Mouse (Mus musculus): ENCODE data around the gene Emp1. TPM values are rescaled to one million over a fixed set of nuclear protein-coding genes. Genes with fewer than 3 reads are reported as not detected.

The Emp1 gene
- total and polyA plus RNA-seq, 2 experiments from 2014 or later = 8.6 to 53.2 TPM

- DNase-seq (ENCODE audit: low spot score) (no peak), ATAC-seq (no peak)
- Histone ChIP-seq H3K4me3 (ENCODE audit: low read length) (no peak overlapping the region), H3K9ac (replicated peaks; ENCODE audit: low read length) (no peak overlapping the region), H3K36me3 (ENCODE audit: insufficient read depth, low read length) (no peaks in the 10 kb centered on the region), H3K27ac (no peak overlapping the region), H3K4me2 (ENCODE audit: low read depth, low read length) (no peak overlapping the region), H3K4me1 (ENCODE audit: insufficient read depth, low read length) (no peaks in the 10 kb centered on the region), H3K27me3 (ENCODE audit: insufficient read depth, low read length) (no peaks in the 10 kb centered on the region), H3K9me3 (ENCODE audit: low read length) (no peaks in the 10 kb centered on the region; the same call in 1 of the 2 replicates)
- WGBS = 74% methylated on average over 8 of the region's 8 CpGs
- TF ChIP-seq CTCF (IDR thresholded peaks at IDR 0.05; ENCODE audit: low read depth) = no peak
These were observed 23.6 kb downstream of the Emp1 start for GRCm38 (mm10) chr6:135385738-135386459.

- 92% methylated on average over 1 of the region's 1 CpGs for WGBS
- Histone ChIP-seq H3K9ac (replicated peaks; ENCODE audit: low read length) (no peak overlapping the region), H3K27ac (no peak overlapping the region), H3K27me3 (ENCODE audit: insufficient read depth, low read length) (no peaks in the 10 kb centered on the region), H3K4me1 (ENCODE audit: insufficient read depth, low read length) (no peaks in the 10 kb centered on the region), H3K4me3 (ENCODE audit: low read length) (no peak overlapping the region), H3K36me3 (ENCODE audit: insufficient read depth, low read length) (no peaks in the 10 kb centered on the region), H3K4me2 (ENCODE audit: low read depth, low read length) (no peak overlapping the region), H3K9me3 (ENCODE audit: low read length) (no peaks in the 10 kb centered on the region; the same call in 1 of the 2 replicates)
- DNase-seq (ENCODE audit: low spot score) (no peak), ATAC-seq (no peak)
- TF ChIP-seq CTCF (IDR thresholded peaks at IDR 0.05; ENCODE audit: low read depth) = no peak
These were observed 25.3 kb downstream of the Emp1 start for GRCm38 (mm10) chr6:135387653-135388052.

- no peaks in the 10 kb centered on the region for H3K27me3 ChIP-seq (ENCODE audit: insufficient read depth, low read length)
- no peak for ATAC-seq
- TF ChIP-seq CTCF (IDR thresholded peaks at IDR 0.05; ENCODE audit: low read depth) = no peak
- 72% methylated on average over 8 of the region's 8 CpGs for WGBS
- H3K36me3 ChIP-seq (ENCODE audit: insufficient read depth, low read length) = no peaks in the 10 kb centered on the region
- no peak overlapping the region for H3K27ac ChIP-seq
- H3K4me3 ChIP-seq (ENCODE audit: low read length) = no peak overlapping the region
- no peaks in the 10 kb centered on the region for H3K9me3 ChIP-seq (ENCODE audit: low read length)
- H3K4me1 ChIP-seq (ENCODE audit: insufficient read depth, low read length) = no peaks in the 10 kb centered on the region
- H3K9ac ChIP-seq (replicated peaks; ENCODE audit: low read length) = no peak overlapping the region
- DNase-seq (ENCODE audit: low spot score) = no peak
- no peak overlapping the region for H3K4me2 ChIP-seq (ENCODE audit: low read depth, low read length)
These were observed 26.4 kb downstream of the Emp1 start for GRCm38 (mm10) chr6:135388711-135389110.

- Histone ChIP-seq H3K4me1 (ENCODE audit: insufficient read depth, low read length) (no peaks in the 10 kb centered on the region), H3K27me3 (ENCODE audit: insufficient read depth, low read length) (no peaks in the 10 kb centered on the region)
- 74% methylated on average over 3 of the region's 3 CpGs for WGBS
These were observed 28.1 kb downstream of the Emp1 start for GRCm38 (mm10) chr6:135390398-135390797.

GRCm38 (mm10) chr6:135395375-135395774 lies 33.0 kb downstream of the Emp1 start:
- WGBS = 78% methylated on average over 8 of the region's 8 CpGs
- no peak overlapping the region for H3K9ac ChIP-seq (replicated peaks; ENCODE audit: low read length)

More at GRCm38 (mm10) chr6:135390398-135390797, 28.1 kb downstream of the Emp1 start:
- H3K36me3 ChIP-seq (ENCODE audit: insufficient read depth, low read length) = no peaks in the 10 kb centered on the region
- DNase-seq (ENCODE audit: low spot score) (no peak), ATAC-seq (no peak)
- H3K4me2 ChIP-seq (ENCODE audit: low read depth, low read length) = no peak overlapping the region
- H3K9me3 ChIP-seq (ENCODE audit: low read length) = no peaks in the 10 kb centered on the region
- TF ChIP-seq CTCF (IDR thresholded peaks at IDR 0.05; ENCODE audit: low read depth) = no peak
- no peak overlapping the region for H3K27ac ChIP-seq
- no peak overlapping the region for H3K9ac ChIP-seq (replicated peaks; ENCODE audit: low read length)
- no peak overlapping the region for H3K4me3 ChIP-seq (ENCODE audit: low read length)

GRCm38 (mm10) chr6:135397089-135397488 lies 34.7 kb downstream of the Emp1 start:
- ATAC-seq (no peak), DNase-seq (ENCODE audit: low spot score) (no peak)
- H3K27ac ChIP-seq = no peak overlapping the region
- no peak overlapping the region for H3K4me3 ChIP-seq (ENCODE audit: low read length)
- H3K9me3 ChIP-seq (ENCODE audit: low read length) = no peaks in the 10 kb centered on the region
- H3K36me3 ChIP-seq (ENCODE audit: insufficient read depth, low read length) = no peaks in the 10 kb centered on the region
- H3K4me2 ChIP-seq (ENCODE audit: low read depth, low read length) = no peak overlapping the region
- H3K4me1 ChIP-seq (ENCODE audit: insufficient read depth, low read length) = no peaks in the 10 kb centered on the region
- no peak overlapping the region for H3K9ac ChIP-seq (replicated peaks; ENCODE audit: low read length)
- 0 out of 2 replicates have a peak, but pooled peaks have one; percentile 1 for TF ChIP-seq CTCF (IDR thresholded peaks at IDR 0.05; ENCODE audit: low read depth)
- WGBS = 85% methylated on average over 4 of the region's 4 CpGs
- no peaks in the 10 kb centered on the region for H3K27me3 ChIP-seq (ENCODE audit: insufficient read depth, low read length)

More at GRCm38 (mm10) chr6:135395375-135395774, 33.0 kb downstream of the Emp1 start:
- no peak overlapping the region for H3K4me3 ChIP-seq (ENCODE audit: low read length)
- DNase-seq (ENCODE audit: low spot score) (no peak), ATAC-seq (no peak)
- H3K4me1 ChIP-seq (ENCODE audit: insufficient read depth, low read length) = no peaks in the 10 kb centered on the region
- H3K9me3 ChIP-seq (ENCODE audit: low read length) = no peaks in the 10 kb centered on the region
- no peaks in the 10 kb centered on the region for H3K27me3 ChIP-seq (ENCODE audit: insufficient read depth, low read length)
- no peak overlapping the region for H3K27ac ChIP-seq
- no peak for TF ChIP-seq CTCF (IDR thresholded peaks at IDR 0.05; ENCODE audit: low read depth)
- H3K36me3 ChIP-seq (ENCODE audit: insufficient read depth, low read length) = no peaks in the 10 kb centered on the region
- no peak overlapping the region for H3K4me2 ChIP-seq (ENCODE audit: low read depth, low read length)

- no peak overlapping the region for H3K4me2 ChIP-seq (ENCODE audit: low read depth, low read length)
- H3K4me3 ChIP-seq (ENCODE audit: low read length) = no peak overlapping the region
- ATAC-seq = no peak
- no peaks in the 10 kb centered on the region for H3K36me3 ChIP-seq (ENCODE audit: insufficient read depth, low read length)
- TF ChIP-seq CTCF (IDR thresholded peaks at IDR 0.05; ENCODE audit: low read depth) = peak; percentile 61
- 81% methylated on average over 8 of the region's 8 CpGs for WGBS
- no peaks in the 10 kb centered on the region for H3K4me1 ChIP-seq (ENCODE audit: insufficient read depth, low read length)
- no peaks in the 10 kb centered on the region for H3K27me3 ChIP-seq (ENCODE audit: insufficient read depth, low read length)
- no peaks in the 10 kb centered on the region for H3K9me3 ChIP-seq (ENCODE audit: low read length)
- H3K27ac ChIP-seq = no peak overlapping the region
- H3K9ac ChIP-seq (replicated peaks; ENCODE audit: low read length) = no peak overlapping the region
- DNase-seq (ENCODE audit: low spot score) = peak; percentile 31
These were observed 35.4 kb downstream of the Emp1 start for GRCm38 (mm10) chr6:135397788-135398187.

Data from hindbrain, postnatal 0 days (tissue).